Mouse (Mus musculus): ENCODE data around the gene Kdsr.
A peak's percentile ranks its signal among the peaks of the same experiment; 100 is the strongest.
"Not testable (repeated sequence)": the region's sequence is repeated elsewhere in the genome, so short reads cannot be mapped to it uniquely, and the experiment has no call there.

Kdsr gene

DNA sequence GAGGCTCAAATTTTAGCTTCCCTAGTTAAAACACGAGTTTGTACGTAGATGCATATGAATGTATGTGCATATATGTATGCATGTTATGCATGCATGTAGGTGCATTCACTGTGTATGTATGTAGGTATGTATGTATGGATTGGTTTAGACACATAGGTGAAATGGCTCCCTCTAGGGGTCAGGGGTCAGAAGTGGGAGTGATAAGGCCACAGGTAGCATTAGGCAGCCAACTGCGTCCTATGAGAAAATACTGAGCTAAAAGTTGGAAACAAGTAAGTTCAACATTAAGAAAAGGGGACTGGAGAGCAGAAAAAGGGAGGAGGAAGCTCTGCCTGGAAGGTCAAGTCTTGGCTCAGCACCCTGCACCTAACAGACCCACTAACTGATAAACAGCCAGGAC lies 21.4 kb downstream of the Kdsr start:
- DNase-seq, result no peak

DNA sequence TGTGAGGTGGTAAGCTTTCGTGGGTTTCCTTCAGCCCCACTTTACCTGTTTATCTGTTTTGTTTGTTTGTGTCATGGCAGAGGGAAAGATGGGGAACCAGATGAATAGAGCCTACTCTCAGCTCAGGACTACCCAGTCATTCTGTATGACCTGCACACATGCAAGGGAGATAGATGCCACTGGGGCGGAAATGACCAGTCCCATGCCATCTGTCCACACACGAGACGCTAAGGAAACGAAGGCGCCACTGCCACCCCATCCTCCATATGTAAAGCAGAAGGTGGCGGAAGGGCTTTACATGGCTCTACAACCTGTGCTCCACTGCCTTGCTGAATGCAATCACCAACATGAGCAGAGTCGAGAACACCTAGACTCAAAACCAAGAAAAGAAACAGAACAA lies 23.3 kb downstream of the Kdsr start:
- DNase-seq, result no peak

DNA sequence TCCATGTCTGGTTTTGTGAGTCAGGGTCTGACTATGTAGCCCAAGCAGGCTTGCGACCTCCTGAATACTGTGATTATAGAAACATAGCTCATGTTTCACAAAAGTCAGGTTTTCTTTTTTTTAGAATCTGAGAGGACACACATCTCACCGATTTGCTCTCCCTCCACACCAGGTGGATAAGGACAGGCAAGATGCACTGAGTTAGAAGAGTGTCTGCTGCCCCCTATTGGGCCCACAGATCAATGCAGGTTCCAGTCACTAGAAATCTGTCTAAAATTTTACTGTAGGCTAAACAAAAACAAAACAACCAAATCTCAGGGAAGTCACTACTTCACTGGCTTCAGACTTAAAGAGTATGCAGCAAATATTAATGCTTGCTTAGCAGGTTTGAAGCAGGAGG lies 23.9 kb downstream of the Kdsr start:
- DNase-seq, result no peak

DNA sequence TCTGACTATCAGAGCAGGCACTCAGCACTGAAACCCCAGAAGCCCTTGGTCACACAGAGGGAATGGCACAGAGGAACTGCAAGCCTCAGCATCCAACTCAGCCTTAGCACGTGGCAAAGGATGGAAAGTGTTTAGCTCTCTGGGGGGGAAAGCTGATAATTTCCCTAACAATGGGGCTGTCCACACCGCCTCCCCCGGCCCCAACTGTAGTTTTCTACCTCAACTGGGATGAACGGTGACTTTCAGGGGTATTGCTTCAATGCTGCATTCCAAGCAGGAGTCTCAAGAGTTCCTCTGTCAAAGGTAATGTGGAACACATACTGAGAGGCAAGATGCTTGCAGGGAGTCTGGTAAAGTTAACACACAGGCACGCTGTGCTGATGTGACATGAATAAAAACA lies 37.5 kb downstream of the Kdsr start:
- no peak for DNase-seq

DNA sequence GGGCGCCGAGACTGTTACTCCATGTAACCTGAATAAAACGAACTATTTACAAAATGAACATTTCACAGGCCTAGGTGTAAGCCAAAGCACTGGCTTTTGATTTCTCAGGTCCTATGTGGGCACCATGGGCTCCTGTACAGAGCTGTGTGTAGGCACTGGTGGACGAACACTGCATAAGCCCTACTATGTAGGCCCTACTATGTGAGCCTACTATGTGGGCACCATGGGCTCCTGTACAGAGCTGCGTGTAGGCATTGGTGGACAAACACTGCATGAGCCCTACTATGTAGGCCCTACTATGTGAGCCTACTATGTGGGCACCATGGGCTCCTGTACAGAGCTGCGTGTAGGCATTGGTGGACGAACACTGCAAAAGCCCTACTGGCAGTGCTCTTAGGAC lies 41.8 kb downstream of the Kdsr start:
- not testable (repeated sequence) for DNase-seq

DNA sequence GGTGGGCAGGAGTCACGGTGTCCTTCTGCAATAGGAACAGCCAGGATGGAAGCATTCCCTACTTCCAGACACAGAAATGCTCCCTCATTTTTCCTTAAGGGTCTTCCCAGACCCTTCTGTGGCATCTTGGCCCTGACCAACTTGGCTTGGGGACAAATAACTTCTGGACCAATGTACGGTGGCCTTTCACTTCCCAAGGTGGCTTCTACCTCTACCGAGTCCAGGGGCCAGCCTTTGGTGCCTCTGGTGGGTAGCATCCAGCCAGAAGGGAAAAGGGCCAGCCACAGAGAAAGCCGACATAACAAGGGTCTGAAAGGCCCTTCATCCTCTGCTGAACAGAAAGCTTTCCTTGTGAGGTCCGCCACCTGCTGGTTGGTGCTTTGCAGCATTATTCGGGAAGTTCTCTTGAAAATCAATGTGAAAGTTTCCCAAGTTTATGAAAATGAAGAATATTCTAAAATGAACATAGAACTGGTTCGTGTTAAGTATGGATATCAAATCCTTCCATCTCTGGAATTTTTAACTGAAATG lies 42.4 kb downstream of the Kdsr start:
- peak; percentile 53 for DNase-seq

DNA sequence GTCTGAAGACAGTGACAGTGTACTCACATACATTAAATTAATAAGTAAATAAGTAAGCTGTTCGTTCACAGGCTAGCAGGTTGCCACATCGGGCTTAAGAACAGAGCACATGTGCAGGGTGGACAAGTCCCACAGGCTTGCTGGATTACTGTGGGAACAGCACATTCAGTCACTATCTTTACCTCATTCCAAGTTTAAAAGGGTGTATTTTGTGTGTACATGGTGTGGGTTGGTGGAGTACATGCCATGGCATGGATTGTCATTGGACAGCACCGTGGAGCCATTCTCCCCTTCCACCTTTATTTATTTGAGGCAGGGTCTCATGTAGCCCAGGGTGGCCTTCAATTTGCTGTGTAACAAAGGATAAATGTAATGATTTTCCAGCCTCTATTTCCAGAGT lies 43.4 kb downstream of the Kdsr start:
- no peak for DNase-seq

DNA sequence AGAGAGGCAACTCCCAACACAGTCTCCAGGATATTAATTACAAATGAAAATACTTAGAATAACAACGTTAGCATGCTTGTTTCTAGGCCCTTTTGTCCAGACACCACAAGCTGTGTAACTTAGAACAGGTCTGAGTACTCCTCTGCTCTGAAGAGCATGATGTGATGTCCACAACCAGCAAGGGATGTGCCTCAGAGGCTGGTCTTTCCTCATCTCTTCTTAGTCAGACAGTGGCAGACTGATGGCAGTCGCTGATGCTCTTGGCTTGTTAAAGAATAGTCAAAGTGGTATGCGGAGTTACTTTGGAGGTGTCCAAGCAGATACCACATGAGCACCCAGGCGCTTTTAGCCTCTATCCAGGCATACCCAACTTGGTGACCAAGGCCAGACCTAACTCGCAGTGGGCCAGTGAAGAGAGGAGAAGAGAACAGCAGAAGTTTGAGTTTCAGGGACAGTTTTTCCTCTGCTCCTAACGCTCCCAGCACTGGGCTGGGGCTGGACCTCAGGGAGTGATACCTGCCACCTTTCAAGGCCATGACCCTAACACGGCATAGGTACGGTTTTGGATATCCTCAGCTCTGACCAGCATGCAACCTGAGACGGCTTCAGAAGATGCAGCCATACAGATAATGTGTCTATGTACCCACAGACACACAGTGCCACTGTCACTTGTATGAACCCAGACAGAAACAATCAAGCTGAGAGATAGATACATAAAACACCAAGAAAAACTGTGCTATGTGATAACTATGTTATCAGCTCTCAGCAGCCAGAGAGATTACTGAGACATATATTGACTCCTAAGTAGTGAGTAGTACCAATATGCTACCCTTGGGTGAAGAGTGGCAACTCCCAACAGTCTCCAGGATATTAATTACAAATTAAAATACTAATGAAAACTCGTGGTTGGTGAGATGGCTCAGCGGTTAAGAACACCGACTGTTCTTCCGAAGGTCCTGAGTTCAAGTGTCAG lies 44.1 kb downstream of the Kdsr start:
- no peak for DNase-seq

DNA sequence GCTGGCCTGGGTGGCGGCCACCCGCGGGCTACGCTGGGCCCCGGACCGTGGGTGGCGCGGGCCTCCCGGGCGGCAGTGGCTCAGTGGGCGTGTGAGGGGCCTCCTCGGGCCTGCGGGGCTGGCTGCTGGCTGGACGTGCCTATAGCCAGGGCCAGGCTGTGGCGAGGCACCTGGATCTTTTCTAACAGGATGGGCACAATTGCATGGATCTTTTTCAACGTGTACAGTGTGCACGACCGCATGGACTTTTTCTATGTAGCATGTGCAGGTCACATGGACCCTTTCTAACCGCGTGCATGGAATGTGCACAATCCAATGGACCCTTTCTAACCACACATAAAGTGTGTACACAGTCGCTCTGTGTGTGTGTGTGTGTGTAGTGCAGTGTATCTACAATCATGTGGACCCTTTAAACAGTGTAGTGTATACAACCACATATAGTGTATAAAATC lies 45.0 kb downstream of the Kdsr start:
- DNase-seq, result no peak

DNA sequence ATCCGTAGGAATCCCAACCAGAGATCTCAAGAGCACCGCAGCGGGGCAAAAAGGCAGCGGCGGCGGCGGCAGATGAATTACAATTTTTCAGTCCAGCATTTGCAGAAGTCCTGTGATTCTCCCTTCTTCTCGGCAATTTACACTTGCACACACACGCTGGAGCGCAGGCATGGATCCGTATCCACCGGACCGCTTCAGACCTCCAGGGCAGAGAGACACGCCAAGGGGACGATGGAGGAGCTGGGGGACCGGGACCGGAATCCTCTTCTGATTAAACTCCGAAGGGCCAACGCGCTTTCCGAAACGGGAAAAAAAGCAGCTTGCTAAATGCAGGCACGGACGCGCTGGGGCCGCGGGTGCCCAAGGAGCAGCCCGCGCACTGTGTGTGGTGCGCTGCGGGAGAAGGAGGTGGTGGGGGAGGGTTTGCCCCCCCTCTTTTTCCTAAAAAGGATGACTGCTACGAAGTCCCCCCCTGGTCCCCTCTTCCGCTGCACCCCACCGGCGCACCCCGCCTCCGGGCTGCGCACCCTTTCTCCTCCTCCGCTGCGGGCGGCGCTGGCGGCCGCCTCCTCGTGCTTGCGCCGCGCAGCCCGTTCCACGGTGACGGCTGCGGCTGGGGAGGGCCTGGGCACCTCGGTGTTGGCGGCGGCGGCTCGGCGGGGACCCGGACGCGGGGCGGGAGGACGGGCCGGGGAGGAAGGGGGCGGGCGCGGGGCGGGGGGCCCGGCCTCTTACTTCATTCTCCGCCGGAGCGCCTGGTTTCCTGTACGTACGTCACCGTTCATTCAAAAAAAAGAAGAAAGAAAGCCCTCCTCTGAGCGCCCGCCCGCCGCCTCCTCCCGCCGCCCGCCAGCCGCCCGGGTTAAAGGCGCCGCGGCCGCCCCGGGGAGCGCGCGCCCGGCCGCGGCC lies 45.7 kb downstream of the Kdsr start, which contains the start of gene Bcl2:
TSS of gene Bcl2 (minus strand) at position 654 of the 909 bp plus-strand sequence.
- DNase-seq, result peak; percentile 75

DNA sequence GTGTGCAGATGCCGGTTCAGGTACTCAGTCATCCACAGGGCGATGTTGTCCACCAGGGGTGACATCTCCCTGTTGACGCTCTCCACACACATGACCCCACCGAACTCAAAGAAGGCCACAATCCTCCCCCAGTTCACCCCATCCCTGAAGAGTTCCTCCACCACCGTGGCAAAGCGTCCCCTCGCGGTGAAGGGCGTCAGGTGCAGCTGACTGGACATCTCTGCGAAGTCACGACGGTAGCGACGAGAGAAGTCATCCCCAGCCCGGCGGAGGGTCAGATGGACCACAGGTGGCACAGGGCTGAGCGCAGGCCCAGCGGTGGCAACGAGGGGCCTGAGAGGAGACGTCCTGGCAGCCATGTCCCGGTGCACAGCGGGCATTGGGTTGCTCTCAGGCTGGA lies 47.2 kb downstream of the Kdsr start:
- DNase-seq, result peak; percentile 50

DNA sequence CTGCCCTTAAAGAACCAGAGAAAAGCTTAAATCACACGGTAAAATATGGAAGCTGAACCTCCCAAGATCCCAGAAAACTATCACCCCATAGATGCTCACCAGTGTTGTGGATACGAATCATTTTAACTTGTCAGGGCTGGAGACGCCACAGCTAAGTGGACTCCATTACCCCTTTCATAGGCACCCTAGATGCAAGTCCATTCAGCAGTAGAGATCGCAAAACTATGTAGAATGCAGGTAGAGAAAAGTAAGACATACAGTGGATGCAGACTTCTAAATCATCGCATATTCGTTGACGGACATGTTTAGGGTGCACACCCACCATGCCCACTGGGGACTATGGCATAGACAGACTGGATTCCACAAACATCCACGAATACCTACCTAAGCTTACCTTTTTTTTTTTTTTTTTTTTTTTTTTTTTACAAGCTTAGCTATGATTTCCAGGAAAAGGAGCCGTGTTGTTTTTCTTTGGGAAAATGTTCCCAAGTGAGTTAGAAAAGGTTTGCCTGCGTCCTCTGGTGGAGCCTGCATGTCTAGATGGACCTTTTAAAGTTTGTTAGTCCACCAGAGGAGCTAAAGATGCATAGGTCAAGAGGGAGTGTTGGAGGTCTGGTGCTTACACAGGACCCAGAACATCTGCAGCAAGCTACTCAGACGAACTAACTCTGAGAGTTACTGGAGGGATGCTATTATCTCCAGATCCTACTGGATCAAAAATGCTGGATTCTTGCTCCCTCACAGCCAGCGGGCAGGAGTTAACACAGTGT lies 48.0 kb downstream of the Kdsr start:
- no peak for DNase-seq

DNA sequence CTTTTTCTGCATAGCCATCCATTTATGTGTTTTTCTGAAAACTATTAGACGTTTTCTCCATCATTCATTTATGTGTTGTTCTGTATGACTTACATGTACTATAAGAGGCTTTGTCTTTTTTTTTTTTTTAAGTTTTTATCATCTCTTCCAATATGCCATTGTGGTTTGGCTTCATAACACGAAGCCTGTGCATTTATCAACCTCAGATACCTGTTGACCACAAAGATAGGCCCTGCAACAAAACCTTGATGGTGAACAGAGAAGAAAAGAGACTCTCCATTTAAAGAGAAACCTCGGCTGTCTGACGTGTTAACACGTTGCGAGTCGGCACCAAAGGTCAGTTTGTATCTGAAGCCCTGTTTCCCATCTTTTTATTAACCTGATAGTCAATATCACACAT lies 49.3 kb downstream of the Kdsr start:
- DNase-seq, result no peak

DNA sequence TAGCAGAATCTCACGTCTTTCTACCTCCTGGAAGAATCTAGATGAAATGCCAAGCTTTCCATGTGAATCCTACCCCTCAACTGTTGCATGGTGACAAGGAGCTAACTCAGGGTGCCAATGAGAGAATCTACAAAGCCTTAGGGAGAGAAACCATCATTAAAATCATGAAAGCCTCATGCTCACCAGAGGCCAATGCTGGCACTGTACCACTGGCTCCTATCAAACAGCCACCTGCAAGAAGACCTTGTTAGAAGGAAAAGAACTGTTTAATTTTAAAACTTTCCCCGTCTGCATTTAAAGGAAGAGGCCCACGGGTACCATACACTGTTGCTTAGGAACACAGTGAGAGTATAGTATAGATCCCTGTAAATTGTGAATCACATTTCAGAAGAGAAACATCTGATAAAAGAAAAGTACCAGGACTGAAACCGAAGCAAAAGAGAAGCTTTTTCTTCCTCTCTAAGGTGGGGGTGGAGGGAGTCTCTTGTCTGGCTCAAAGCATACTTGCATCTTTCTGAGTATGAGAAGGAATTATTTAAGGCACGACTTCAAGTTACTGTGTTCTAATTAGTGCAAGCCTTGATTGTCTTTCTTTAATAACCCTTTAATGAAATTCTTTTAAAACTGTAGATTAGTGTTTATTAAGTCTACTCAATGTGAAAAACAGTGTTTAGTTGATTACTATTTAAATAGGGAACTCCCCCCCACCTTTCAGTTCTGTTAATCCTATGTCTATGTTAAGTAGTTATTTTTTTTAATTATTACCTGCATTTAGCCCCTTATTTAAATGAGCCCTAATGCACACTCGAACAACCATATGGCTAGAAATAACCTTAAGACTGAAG lies 52.3 kb downstream of the Kdsr start:
- DNase-seq, result no peak

DNA sequence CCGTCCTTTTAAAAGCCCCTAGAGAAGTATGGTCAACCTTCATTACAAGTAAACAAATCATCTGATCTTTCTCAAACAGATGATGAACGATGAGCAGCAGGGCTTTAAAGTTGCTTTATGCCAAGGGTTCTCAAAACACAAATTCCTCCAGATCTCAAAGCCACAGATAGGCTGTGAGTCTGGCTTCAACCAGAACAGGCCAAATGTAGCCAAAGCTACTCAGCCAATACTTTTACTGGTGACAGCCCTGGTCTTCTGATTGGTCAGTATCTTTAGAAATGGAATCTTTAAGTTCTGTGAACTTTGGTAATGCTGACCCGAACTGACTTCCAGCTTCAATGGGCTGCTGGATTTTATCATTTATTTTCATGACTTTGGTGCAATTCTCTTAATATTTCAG lies 56.3 kb downstream of the Kdsr start:
- DNase-seq, result no peak

DNA sequence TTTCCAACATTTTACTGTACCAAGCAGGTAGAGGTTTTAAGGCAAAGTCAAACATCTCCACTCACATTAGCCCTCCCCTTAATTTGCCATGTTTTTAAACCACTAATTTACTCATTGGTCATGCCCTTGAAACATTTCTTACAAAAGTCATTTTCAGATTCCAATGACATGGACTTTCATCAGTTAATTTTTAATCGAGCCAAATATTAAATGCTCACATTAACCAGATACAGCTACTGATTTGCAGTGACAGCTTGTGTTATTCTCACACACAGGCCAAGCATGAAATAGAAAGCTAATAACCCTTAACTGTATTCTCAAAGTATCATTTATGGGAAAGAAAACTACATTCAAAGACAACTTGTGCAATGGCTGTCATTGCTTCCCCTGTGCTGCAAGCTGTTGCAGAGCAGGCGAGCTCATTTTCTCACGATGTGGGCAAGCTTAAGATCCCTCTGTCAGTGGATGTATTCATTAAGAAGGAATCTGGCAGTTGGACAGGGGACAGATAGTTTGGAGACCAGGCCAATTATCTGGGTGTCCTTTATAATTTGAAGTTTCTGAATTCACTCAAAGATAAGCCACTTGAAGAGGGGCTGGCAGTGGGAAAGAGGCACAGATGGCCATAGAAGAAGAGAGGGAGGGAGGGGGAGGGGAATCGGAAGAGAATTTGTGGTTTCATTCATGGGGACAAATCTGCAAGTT lies 56.9 kb downstream of the Kdsr start:
- DNase-seq, result no peak

DNA sequence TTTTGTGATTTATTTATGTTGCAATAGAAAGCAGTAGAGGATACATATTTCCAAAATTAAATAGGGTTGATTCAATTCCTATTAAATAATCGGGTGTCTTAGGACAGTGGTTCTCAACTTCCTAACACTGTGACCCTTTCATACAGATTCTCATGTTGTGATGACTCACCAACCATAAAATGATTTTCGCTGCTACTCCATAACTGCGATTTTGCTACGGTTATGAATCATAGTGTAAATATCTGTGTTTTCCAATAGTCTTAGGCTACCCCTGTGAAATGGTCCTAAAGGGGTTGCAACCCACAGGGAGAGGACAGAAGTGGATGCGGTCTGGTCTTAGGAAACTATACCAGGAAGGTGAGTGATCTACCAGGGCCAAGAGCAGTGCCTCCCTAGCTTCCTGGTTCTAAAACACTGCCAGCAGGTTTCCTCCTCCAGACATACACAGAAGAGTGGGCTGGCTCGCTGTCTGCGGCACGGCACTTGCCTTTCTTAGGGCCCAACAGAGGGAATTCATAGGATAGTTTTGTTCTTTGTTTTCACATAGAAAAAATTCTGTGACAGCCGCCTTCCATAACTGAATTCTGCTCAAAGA lies 58.9 kb downstream of the Kdsr start:
- DNase-seq, result no peak

DNA sequence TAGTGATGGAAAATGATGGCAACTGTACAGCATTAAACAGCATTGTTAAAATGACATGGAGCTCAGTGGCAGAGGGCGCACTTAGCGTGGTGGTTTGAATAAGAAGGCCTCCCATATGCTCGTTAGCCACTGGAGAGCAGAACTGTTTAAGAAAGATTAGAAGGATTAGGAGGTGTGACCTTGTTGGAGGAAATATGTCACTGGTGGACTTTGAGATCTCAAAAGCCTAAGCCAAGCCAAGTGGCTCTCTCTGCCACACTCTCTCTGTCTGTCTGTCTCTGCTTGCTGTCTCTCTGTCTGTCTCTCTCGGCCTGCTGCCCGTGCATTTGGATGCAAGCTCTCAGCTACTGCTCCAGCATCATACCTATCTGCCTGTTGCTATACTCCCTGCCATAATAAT lies 63.1 kb downstream of the Kdsr start:
- no peak for DNase-seq

DNA sequence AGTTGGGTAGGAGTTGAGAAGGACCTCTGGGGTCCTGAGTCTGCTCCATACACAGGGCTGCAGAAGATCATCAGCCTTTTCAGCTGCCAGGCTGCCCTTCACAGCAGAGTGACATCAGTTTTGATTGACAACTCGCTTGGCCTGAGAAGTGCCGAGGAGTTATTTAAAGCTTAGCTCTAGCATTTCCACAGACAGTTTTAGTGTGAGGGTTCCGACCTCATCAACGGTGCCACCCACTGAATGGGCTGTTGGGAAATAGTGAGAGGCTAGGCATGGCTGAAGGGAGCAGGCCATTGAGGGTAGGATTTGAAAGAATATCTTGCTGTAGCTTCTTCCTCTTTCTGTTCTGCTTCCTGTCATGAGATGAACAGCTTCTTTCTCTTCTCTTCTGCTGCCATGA lies 63.9 kb downstream of the Kdsr start:
- DNase-seq, result no peak

DNA sequence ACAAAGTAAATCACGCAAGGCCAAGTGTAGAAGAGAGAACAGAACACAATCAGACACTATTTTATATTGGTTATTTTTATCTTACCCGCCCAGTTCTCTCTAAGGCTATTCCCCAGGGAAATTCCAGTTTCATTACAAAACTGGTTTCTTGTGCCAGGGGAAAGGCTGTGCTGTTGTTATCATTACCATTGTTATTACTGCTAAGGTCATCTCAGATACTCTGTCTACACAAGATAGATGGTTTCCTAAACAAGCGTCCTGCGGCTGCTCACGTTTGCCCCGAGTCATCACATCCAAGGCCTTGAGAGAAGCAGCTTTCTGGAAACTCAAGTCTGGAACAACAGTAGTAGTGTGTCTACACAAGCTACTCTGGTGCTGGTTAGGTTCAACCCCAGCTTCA lies 65.2 kb downstream of the Kdsr start:
- peak; percentile 50 for DNase-seq

DNA sequence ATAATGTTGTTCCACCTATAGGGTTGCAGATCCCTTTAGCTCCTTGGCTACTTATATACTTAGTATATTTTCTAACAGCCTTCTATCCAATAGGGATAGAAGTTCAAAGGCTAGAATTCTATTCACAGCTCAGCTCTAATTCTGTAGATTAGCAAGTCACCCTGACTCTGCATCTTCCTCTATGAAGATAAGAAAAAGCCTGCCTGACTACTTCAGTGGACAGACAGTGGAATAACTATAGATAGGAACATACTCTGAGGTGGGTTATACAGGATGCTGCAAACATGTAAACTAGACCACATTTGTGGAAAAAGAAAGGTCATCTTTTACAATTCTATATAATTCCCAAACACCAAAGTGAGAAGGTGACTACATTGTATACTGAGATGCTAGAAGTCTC lies 66.9 kb downstream of the Kdsr start:
- no peak for DNase-seq

Measured in kidney, adult 11 months (tissue).